Mouse (Mus musculus) forebrain, embryonic 11.5 days (tissue): Measurements from ENCODE around the gene Pus3. TPM values are rescaled to one million over a fixed set of nuclear protein-coding genes. Genes with fewer than 3 reads are reported as not detected.

Experiments used
- polyA plus RNA-seq: library from polyadenylated mRNA; unstranded; fragments of >200 nt; fragmentation: Nextera tagmentation; extraction: Ambion mirVana; gene quantifications from 2 replicates; pipeline ENCODE4 v1.2.1, GENCODE M21; 2014

Pus3 gene
- polyA plus RNA-seq, 1 experiment from 2014 or later: 21.8 TPM

Other genes with a start within 250 kb of the Pus3 start
- gene Cdon, start 137.5 kb upstream of the Pus3 start, polyA plus RNA-seq: 16.4 and 17.2 TPM in 2 replicates
- gene Gm1113, start 40.3 kb upstream of the Pus3 start, polyA plus RNA-seq: not detected in 2 replicates
- gene Ddx25, start 67 bp upstream of the Pus3 start, polyA plus RNA-seq: 8.2 and 8.8 TPM in 2 replicates
- gene Pate2, start 11.7 kb downstream of the Pus3 start, polyA plus RNA-seq: 0.75 and 1.0 TPM in 2 replicates
- gene Hyls1, start 11.8 kb downstream of the Pus3 start, polyA plus RNA-seq: 31.1 and 34.2 TPM in 2 replicates
- not detected in 2 replicates for gene Pate4, start 53.3 kb downstream of the Pus3 start, polyA plus RNA-seq
- not detected in 2 replicates for gene Pate3, start 89.6 kb downstream of the Pus3 start, polyA plus RNA-seq
- not detected in 2 replicates for gene Pate1, start 128.8 kb downstream of the Pus3 start, polyA plus RNA-seq
- not detected in 2 replicates for gene Gm17677, start 182.5 kb downstream of the Pus3 start, polyA plus RNA-seq
- gene Gm17727, start 219.5 kb downstream of the Pus3 start, polyA plus RNA-seq: not detected in 2 replicates
- not detected in 2 replicates for gene Gm27235, start 231.5 kb downstream of the Pus3 start, polyA plus RNA-seq
- gene D730048I06Rik, start 231.5 kb downstream of the Pus3 start, polyA plus RNA-seq: not detected in 2 replicates